Mouse (Mus musculus) liver, embryonic 14.5 days (tissue): Measurements from ENCODE around the gene Syngr1. TPM values are rescaled to one million over a fixed set of nuclear protein-coding genes. Genes with fewer than 3 reads are reported as not detected.

Experiments used
- ATAC-seq: fragments of 200-750 bp; cut with Nextera tagmentation; 2 replicates; pipeline ENCODE4 v1.8.0; 2017; ENCODE audit warnings: moderate number of reproducible peaks, mild to moderate bottlenecking, moderate library complexity; ENCODE audit not compliant: insufficient read depth
- DNase-seq, 3 experiments: peaks; one replicate each; pipeline ENCODE4 v3.0.0-alpha.2; 2012 to 2013; ENCODE audit warnings: low read depth in 3 of 3, low spot score in 3 of 3
- H3K27ac ChIP-seq: fragments of 300-500 bp; sonication (generic); 2 replicates; pipeline ENCODE4 v1.5.1; 2014; ENCODE audit warnings: moderate library complexity, mild to moderate bottlenecking, control low read depth, inconsistent platforms
- H3K27me3 ChIP-seq: fragments of 300-500 bp; sonication (generic); 2 replicates; pipeline ENCODE4 v1.6.1; 2014; ENCODE audit warnings: mild to moderate bottlenecking, low read length, moderate library complexity; ENCODE audit not compliant: control insufficient read depth, insufficient read depth
- H3K36me3 ChIP-seq: fragments of 300-500 bp; sonication (generic); replicated peaks from 2 replicates; pipeline ENCODE4 v1.6.1; 2014; ENCODE audit warnings: low read depth; ENCODE audit not compliant: control insufficient read depth, insufficient read depth
- H3K4me1 ChIP-seq, 2 experiments: fragments of 200-500 bp in 1 of 2; fragments of 300-500 bp in 1 of 2; sonication (generic) in 1 of 2; replicated peaks; 2 replicates each; pipeline ENCODE4 v1.6.1; 2012 to 2014; ENCODE audit warnings: antibody characterized with exemption in 1 of 2, inconsistent platforms in 1 of 2, low read length in 1 of 2; ENCODE audit not compliant: control insufficient read depth in 2 of 2, insufficient read depth in 2 of 2
- H3K4me2 ChIP-seq: fragments of 300-500 bp; sonication (generic); 2 replicates; pipeline ENCODE4 v1.6.1; 2014; ENCODE audit warnings: low read depth, mild to moderate bottlenecking, control low read depth, moderate library complexity
- H3K4me3 ChIP-seq, 2 experiments: fragments of 200-500 bp in 1 of 2; fragments of 300-500 bp in 1 of 2; sonication (generic) in 1 of 2; 2 replicates each; pipeline ENCODE4 v1.5.1; 2012 to 2014; ENCODE audit warnings: low read depth in 2 of 2, low read length in 2 of 2, mild to moderate bottlenecking in 2 of 2, control low read depth in 1 of 2, inconsistent platforms in 1 of 2, moderate library complexity in 1 of 2; ENCODE audit not compliant: insufficient read depth in 1 of 2
- H3K9ac ChIP-seq: fragments of 300-500 bp; sonication (generic); replicated peaks from 2 replicates; pipeline ENCODE4 v1.6.1; 2014; ENCODE audit warnings: mild to moderate bottlenecking, control low read depth, moderate library complexity
- H3K9me3 ChIP-seq: fragments of 300-500 bp; sonication (generic); 2 replicates; pipeline ENCODE4 v1.6.1; 2016; ENCODE audit warnings: low read length, mixed read lengths; ENCODE audit not compliant: control insufficient read depth
- CTCF ChIP-seq: IDR thresholded peaks from 2 replicates; pipeline ENCODE4 v1.5.1; 2016; ENCODE audit warnings: antibody characterized with exemption, low read depth, control low read depth
- EP300 ChIP-seq: IDR thresholded peaks from 2 replicates; pipeline ENCODE4 v1.6.1; 2016; ENCODE audit warnings: antibody characterized with exemption, low read depth
- WGBS: fragments of 180-500 bp; shearing (Covaris S2); extraction: QIAGEN DNeasy Blood & Tissue Kit; methylation state at CpG from one replicate; pipeline ENCODE4 v1.1.7; 2014; ENCODE audit not compliant: insufficient replicate concordance; 5-methylcytosine and 5-hydroxymethylcytosine counted together
- polyA plus RNA-seq, 2 experiments: library from polyadenylated mRNA; depleted of rRNA in 1 of 2; stranded (reverse) in 1 of 2; unstranded in 1 of 2; fragments of >200 nt; fragmentation: Nextera tagmentation in 1 of 2; extraction: Ambion mirVana in 1 of 2; gene quantifications; 2 replicates each; pipeline versions ENCODE4 v1.2.1 to v1.2.3; 2012 to 2014

The Syngr1 gene
- polyA plus RNA-seq, 2 experiments = 10.4 to 14.4 TPM

- Histone ChIP-seq H3K4me2 (no peak overlapping the region), H3K4me1 (peaks cover 0 to 11% of the 10 kb centered on the region in 2 experiments; a peak in 2 of 4 replicates), H3K4me3 (no peak overlapping the region), H3K36me3 (no peaks in the 10 kb centered on the region), H3K27ac (no peak overlapping the region), H3K9ac (no peak overlapping the region), H3K9me3 (no peaks in the 10 kb centered on the region), H3K27me3 (no peaks in the 10 kb centered on the region)
- TF ChIP-seq EP300 (no peak), CTCF (no peak)
- WGBS = 67% methylated on average over 12 of the region's 12 CpGs
- DNase-seq = no peak
- no peak for ATAC-seq
These were observed 20.3 kb downstream of the Syngr1 start for GRCm38 (mm10) chr15:80111436-80111835.

- TF ChIP-seq CTCF = peak; percentile 61
- TF ChIP-seq EP300 = no peak
- Histone ChIP-seq H3K4me2 (no peak overlapping the region), H3K9ac (no peak overlapping the region), H3K4me3 (no peak overlapping the region), H3K36me3 (no peaks in the 10 kb centered on the region), H3K27ac (no peak overlapping the region), H3K9me3 (no peaks in the 10 kb centered on the region), H3K4me1 (peaks cover 7 to 20% of the 10 kb centered on the region in 2 experiments; a peak in 3 of 4 replicates), H3K27me3 (no peaks in the 10 kb centered on the region)
- WGBS = 50% methylated on average over 2 of the region's 2 CpGs
- no peak for ATAC-seq
- no peak for DNase-seq
These were observed 21.4 kb downstream of the Syngr1 start for GRCm38 (mm10) chr15:80112499-80112898.

- Histone ChIP-seq H3K4me2 (no peak overlapping the region), H3K9ac (no peak overlapping the region), H3K36me3 (no peaks in the 10 kb centered on the region), H3K4me3 (no peak overlapping the region), H3K27ac (no peak overlapping the region), H3K9me3 (no peaks in the 10 kb centered on the region), H3K27me3 (no peaks in the 10 kb centered on the region), H3K4me1 (peaks cover 7 to 20% of the 10 kb centered on the region in 2 experiments; a peak in 3 of 4 replicates)
- DNase-seq = no peak
- ATAC-seq = no peak
- 79% methylated on average over 7 of the region's 7 CpGs for whole genome bisulfite sequencing
- TF ChIP-seq CTCF (no peak), EP300 (no peak)
These were observed 23.3 kb downstream of the Syngr1 start for GRCm38 (mm10) chr15:80114414-80114813.

- DNase-seq = no peak
- ATAC-seq = no peak
- 53% methylated on average over 5 of the region's 5 CpGs for WGBS
These were observed 24.1 kb downstream of the Syngr1 start for GRCm38 (mm10) chr15:80115256-80115655.

GRCm38 (mm10) chr15:80115866-80116794 is 25.0 kb downstream of the Syngr1 start:
- TF ChIP-seq CTCF (no peak), EP300 (no peak)
- Histone ChIP-seq H3K36me3 (no peaks in the 10 kb centered on the region), H3K27ac (no peak overlapping the region), H3K4me3 (no peak overlapping the region), H3K27me3 (no peaks in the 10 kb centered on the region), H3K9ac (no peak overlapping the region), H3K4me2 (peak overlapping the region; percentile 36), H3K4me1 (peaks cover 7 to 20% of the 10 kb centered on the region in 2 experiments; a peak in 3 of 4 replicates), H3K9me3 (no peaks in the 10 kb centered on the region)
- WGBS = 65% methylated on average over 13 of the region's 13 CpGs
- DNase-seq = no peak
- no peak; the same call in 1 of the 2 replicates for ATAC-seq

More at GRCm38 (mm10) chr15:80115256-80115655, 24.1 kb downstream of the Syngr1 start:
- H3K36me3 ChIP-seq = no peaks in the 10 kb centered on the region
- no peaks in the 10 kb centered on the region for H3K9me3 ChIP-seq
- no peak for TF ChIP-seq EP300
- no peak for TF ChIP-seq CTCF
- no peak overlapping the region for H3K27ac ChIP-seq
- H3K9ac ChIP-seq = no peak overlapping the region
- H3K4me2 ChIP-seq = peak overlapping the region; percentile 36
- H3K4me3 ChIP-seq = peak overlapping the region in 1 of 2 experiments; percentile 33; a peak in 1 of 4 replicates
- H3K4me1 ChIP-seq = peaks cover 7 to 20% of the 10 kb centered on the region in 2 experiments; a peak in 3 of 4 replicates
- no peaks in the 10 kb centered on the region for H3K27me3 ChIP-seq
